Mouse (Mus musculus) T-helper 1 cell (primary cell): ENCODE measurements around the gene Cyfip2.

Experiments
- in situ Hi-C: fragments of 300-600 bp; cut with MboI, MseI; formaldehyde crosslinking; loops from one replicate; pipeline ENCODE4 v1.15.1; 2025; ENCODE audit warnings: high pct_unique_total_duplicates

The Cyfip2 gene

GRCm38 (mm10) chr11:46312523-46313035 is at the start of gene Cyfip2:
TSS of gene Cyfip2 (minus strand) at chr11:46312859.
- in situ Hi-C loops, result no loop called here

- in situ Hi-C loops, result no loop called here
Observed at GRCm38 (mm10) chr11:46360991-46361665, 48.5 kb upstream of the Cyfip2 start.

GRCm38 (mm10) chr11:46358369-46358768 is 45.7 kb upstream of the Cyfip2 start:
- in situ Hi-C loops, result no loop called here

- in situ Hi-C loops, result no loop called here
Observed at GRCm38 (mm10) chr11:46349681-46350410, 37.2 kb upstream of the Cyfip2 start.

- in situ Hi-C loops, result no loop called here
Observed at GRCm38 (mm10) chr11:46348416-46348815, 35.8 kb upstream of the Cyfip2 start.

GRCm38 (mm10) chr11:46347756-46348155 is 35.1 kb upstream of the Cyfip2 start:
- in situ Hi-C loops, result no loop called here

GRCm38 (mm10) chr11:46343886-46344546 is 31.4 kb upstream of the Cyfip2 start:
- in situ Hi-C loops, result no loop called here

GRCm38 (mm10) chr11:46341960-46342359 is 29.3 kb upstream of the Cyfip2 start:
- in situ Hi-C loops, result no loop called here

GRCm38 (mm10) chr11:46336020-46336419 is 23.4 kb upstream of the Cyfip2 start:
- in situ Hi-C loops, result loop anchor here (5.0 kb wide), 1 partner anchor 54 kb away; no protein-coding TSS in a partner anchor

- in situ Hi-C loops, result no loop called here
Observed at GRCm38 (mm10) chr11:46332217-46332616, 19.6 kb upstream of the Cyfip2 start.

- in situ Hi-C loops, result no loop called here
Observed at GRCm38 (mm10) chr11:46326271-46327015, 13.8 kb upstream of the Cyfip2 start.

- in situ Hi-C loops, result no loop called here
Observed at GRCm38 (mm10) chr11:46321559-46321958, 8.9 kb upstream of the Cyfip2 start.

- in situ Hi-C loops, result no loop called here
Observed at GRCm38 (mm10) chr11:46314534-46314933, 1.9 kb upstream of the Cyfip2 start.

GRCm38 (mm10) chr11:46313851-46314250 is 1.2 kb upstream of the Cyfip2 start:
- in situ Hi-C loops, result no loop called here

GRCm38 (mm10) chr11:46311703-46312522 is 746 bp downstream of the Cyfip2 start:
- in situ Hi-C loops, result no loop called here

- in situ Hi-C loops, result no loop called here
Observed at GRCm38 (mm10) chr11:46311181-46311702, 1.4 kb downstream of the Cyfip2 start.

GRCm38 (mm10) chr11:46310647-46311063 is 2.0 kb downstream of the Cyfip2 start:
- in situ Hi-C loops, result no loop called here

GRCm38 (mm10) chr11:46309808-46310555 is 2.7 kb downstream of the Cyfip2 start:
- in situ Hi-C loops, result no loop called here

GRCm38 (mm10) chr11:46309111-46309741 is 3.4 kb downstream of the Cyfip2 start:
- in situ Hi-C loops, result no loop called here
